Mouse (Mus musculus) intestine, embryonic 15.5 days (tissue): ENCODE measurements at regions not wholly inside any gene's neighbourhood (a gene's known extent, or its start where the extent isn't known, plus 50 kb on each side); places are given as distances from the start of the nearest gene placed in this dataset.

ENCODE experiments used
- ATAC-seq: fragments of 200-750 bp; cut with Nextera tagmentation; 2 replicates; pipeline ENCODE4 v1.8.0; 2017; ENCODE audit warnings: moderate TSS enrichment, moderate library complexity
- H3K27ac ChIP-seq: fragments of 300-500 bp; sonication (generic); 2 replicates; pipeline ENCODE4 v1.5.1; 2015; ENCODE audit warnings: mild to moderate bottlenecking, inconsistent platforms
- H3K27me3 ChIP-seq: fragments of 300-500 bp; sonication (generic); replicated peaks from 2 replicates; pipeline ENCODE4 v1.6.1; 2015; ENCODE audit warnings: inconsistent platforms
- H3K36me3 ChIP-seq: fragments of 300-500 bp; sonication (generic); 2 replicates; pipeline ENCODE4 v1.6.1; 2015; ENCODE audit warnings: inconsistent platforms
- H3K4me1 ChIP-seq: fragments of 300-500 bp; sonication (generic); replicated peaks from 2 replicates; pipeline ENCODE4 v1.6.1; 2015; ENCODE audit warnings: inconsistent platforms
- H3K4me2 ChIP-seq: fragments of 300-500 bp; sonication (generic); replicated peaks from 2 replicates; pipeline ENCODE4 v1.6.1; 2015; ENCODE audit warnings: mild to moderate bottlenecking, inconsistent platforms
- H3K4me3 ChIP-seq: fragments of 300-500 bp; sonication (generic); replicated peaks from 2 replicates; pipeline ENCODE4 v1.5.1; 2015; ENCODE audit warnings: inconsistent platforms
- H3K9ac ChIP-seq: fragments of 300-500 bp; sonication (generic); 2 replicates; pipeline ENCODE4 v1.6.1; 2015; ENCODE audit warnings: inconsistent platforms
- H3K9me3 ChIP-seq: fragments of 300-500 bp; sonication (generic); 2 replicates; pipeline ENCODE4 v1.6.1; 2016; ENCODE audit warnings: inconsistent platforms
- WGBS: fragments of 180-500 bp; shearing (Covaris S2); methylation state at CpG from one replicate; pipeline ENCODE4 v1.1.7; 2015; 5-methylcytosine and 5-hydroxymethylcytosine counted together

GRCm38 (mm10) chr8:126683950-126684349, 90.2 kb upstream of the Irf2bp2 start:
- Histone ChIP-seq H3K9ac (no peak overlapping the region), H3K9me3 (no peaks in the 10 kb centered on the region), H3K36me3 (no peaks in the 10 kb centered on the region), H3K27ac (no peak overlapping the region), H3K4me3 (no peak overlapping the region), H3K4me1 (no peaks in the 10 kb centered on the region), H3K27me3 (no peaks in the 10 kb centered on the region), H3K4me2 (no peak overlapping the region)
- WGBS, result 70% methylated on average over 4 of the region's 4 CpGs
- no peak for ATAC-seq

GRCm38 (mm10) chr8:126683555-126683947, 89.8 kb upstream of the Irf2bp2 start:
- Histone ChIP-seq H3K27ac (no peak overlapping the region), H3K4me2 (no peak overlapping the region), H3K4me1 (no peaks in the 10 kb centered on the region), H3K9me3 (no peaks in the 10 kb centered on the region), H3K27me3 (no peaks in the 10 kb centered on the region), H3K4me3 (no peak overlapping the region), H3K9ac (no peak overlapping the region), H3K36me3 (no peaks in the 10 kb centered on the region)
- WGBS, result 83% methylated on average over 2 of the region's 2 CpGs
- ATAC-seq, result no peak

DNA sequence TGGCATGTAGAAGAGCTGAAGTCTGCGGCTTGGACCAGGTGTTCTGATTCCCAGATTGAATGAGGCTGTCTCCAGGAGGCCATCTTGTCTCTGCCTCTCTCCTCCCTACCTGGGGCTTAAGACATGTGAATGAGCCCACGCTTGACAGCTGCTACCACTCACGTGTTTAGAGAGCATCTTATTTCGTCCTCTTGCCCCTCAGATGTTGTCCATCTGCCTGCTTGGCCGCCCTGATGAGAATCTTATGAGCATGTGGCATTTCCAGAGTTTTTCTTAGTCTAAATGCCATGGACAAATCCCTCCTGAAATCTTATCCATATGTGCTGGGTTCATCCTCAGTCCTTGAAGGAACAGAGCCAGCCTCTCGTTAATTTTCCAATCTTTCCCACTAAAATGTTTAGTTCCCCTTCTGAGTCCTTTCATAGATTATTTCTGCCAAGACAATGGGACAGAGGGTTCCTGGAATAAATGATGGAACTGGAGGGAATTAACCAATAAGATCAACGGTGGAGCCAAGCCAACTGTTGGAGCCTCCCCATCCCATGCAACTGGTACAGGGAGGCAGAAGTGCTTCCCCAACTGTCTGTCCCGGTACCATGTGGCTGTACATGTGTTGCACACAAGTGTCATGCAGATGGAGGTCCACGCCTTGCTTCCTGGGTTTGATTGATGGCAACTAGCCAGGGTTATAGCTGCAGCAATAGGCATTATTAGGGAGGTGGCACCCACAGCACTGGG, 89.2 kb upstream of the Irf2bp2 start:
- H3K9me3 ChIP-seq, result no peaks in the 10 kb centered on the region
- ATAC-seq, result no peak
- H3K9ac ChIP-seq, result no peak overlapping the region
- H3K4me2 ChIP-seq, result no peak overlapping the region
- H3K4me3 ChIP-seq, result no peak overlapping the region
- H3K27me3 ChIP-seq, result no peaks in the 10 kb centered on the region
- no peaks in the 10 kb centered on the region for H3K36me3 ChIP-seq
- no peak overlapping the region for H3K27ac ChIP-seq
- no peaks in the 10 kb centered on the region for H3K4me1 ChIP-seq
- 85% methylated on average over 9 of the region's 9 CpGs for WGBS

DNA sequence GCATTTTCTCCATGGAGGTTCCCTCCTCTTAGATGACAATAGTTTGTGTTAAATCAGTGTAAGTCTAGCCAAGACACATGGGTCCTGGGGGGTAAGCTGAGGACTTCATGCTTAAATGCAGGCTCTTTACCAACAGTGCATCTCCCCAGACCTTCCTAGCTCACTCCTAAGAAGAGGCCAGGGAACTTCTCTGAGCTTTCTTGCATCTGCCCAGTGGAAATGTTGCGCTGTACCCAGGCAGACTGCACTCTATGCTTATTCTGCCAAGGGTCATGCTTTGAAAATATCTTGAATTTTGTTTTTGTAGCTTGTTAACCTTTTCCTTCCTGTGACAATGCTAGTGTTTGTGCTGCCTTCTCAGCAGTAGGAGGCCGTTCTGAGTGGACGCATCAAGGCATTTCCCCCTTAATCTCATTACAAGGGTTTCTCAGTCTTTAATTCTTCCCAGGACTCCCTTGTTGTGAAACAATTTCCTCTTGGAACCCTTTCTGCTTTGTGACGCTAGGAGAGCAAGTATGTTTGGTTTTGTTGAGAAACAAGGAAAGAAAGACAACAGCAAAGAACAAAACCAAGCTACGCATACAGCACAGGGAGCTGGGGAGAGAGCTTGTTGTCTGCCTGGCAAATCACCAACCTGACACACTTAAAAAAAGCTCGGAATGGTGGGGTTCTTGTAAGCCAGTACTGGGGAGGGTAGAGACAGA, 88.3 kb upstream of the Irf2bp2 start:
- Histone ChIP-seq H3K9ac (no peak overlapping the region), H3K4me3 (no peak overlapping the region), H3K4me2 (no peak overlapping the region), H3K9me3 (no peaks in the 10 kb centered on the region), H3K4me1 (no peaks in the 10 kb centered on the region), H3K36me3 (no peaks in the 10 kb centered on the region), H3K27me3 (no peaks in the 10 kb centered on the region), H3K27ac (no peak overlapping the region)
- ATAC-seq, result no peak
- WGBS, result 65% methylated on average over 6 of the region's 6 CpGs

DNA sequence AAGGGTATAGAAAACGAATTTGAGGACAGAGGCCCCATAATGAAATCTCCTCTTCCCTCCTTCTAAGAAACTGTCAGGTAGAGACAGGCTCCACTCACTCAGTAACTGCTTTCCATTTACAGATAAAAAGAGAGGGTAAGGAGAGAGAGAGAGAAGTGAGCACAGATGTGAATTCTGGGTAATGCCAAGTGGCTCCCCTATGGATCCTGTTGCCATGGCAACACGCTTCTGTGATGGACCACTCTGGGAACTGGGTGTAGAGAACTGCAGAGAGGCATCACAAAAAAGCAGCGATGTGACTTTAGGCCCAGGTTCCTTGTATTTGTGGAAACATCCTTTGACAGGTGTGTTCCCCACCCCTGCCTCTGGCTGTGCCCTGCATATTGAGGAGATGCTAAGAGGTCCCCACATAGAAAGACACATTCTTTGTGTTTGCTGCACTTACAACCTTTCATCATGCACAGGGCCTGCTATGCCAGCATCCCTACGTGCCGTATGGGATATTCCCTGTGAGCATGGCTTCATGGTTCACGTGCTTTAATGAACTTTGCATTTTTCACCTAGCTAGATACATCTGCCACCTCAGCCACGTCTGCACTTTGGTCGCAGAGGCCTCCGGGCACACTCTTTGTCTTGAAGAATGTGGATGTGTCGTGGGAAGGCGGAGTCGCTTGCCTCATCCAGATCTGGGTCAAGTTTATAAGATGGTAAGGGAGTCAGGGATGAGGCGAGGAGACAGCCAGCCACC, 84.4 kb upstream of the Irf2bp2 start:
- Histone ChIP-seq H3K4me1 (no peaks in the 10 kb centered on the region), H3K27me3 (no peaks in the 10 kb centered on the region), H3K9ac (no peak overlapping the region), H3K4me2 (no peak overlapping the region), H3K9me3 (no peaks in the 10 kb centered on the region), H3K4me3 (no peak overlapping the region), H3K27ac (no peak overlapping the region), H3K36me3 (no peaks in the 10 kb centered on the region)
- whole genome bisulfite sequencing, result 76% methylated on average over 13 of the region's 13 CpGs
- peak; percentile 68 for ATAC-seq

- no peaks in the 10 kb centered on the region for H3K4me1 ChIP-seq
- H3K27ac ChIP-seq, result no peak overlapping the region
- no peaks in the 10 kb centered on the region for H3K27me3 ChIP-seq
- no peak for ATAC-seq
- 86% methylated on average over 2 of the region's 2 CpGs for WGBS
- H3K4me3 ChIP-seq, result no peak overlapping the region
- no peak overlapping the region for H3K9ac ChIP-seq
- H3K36me3 ChIP-seq, result no peaks in the 10 kb centered on the region
- no peak overlapping the region for H3K4me2 ChIP-seq
- no peaks in the 10 kb centered on the region for H3K9me3 ChIP-seq
Observed at GRCm38 (mm10) chr8:126675153-126675552, 81.4 kb upstream of the Irf2bp2 start.

- ATAC-seq, result no peak
- no peaks in the 10 kb centered on the region for H3K36me3 ChIP-seq
- no peak overlapping the region for H3K27ac ChIP-seq
- H3K4me3 ChIP-seq, result no peak overlapping the region
- no peak overlapping the region for H3K4me2 ChIP-seq
- peaks cover 13% of the 10 kb centered on the region for H3K4me1 ChIP-seq
- 60% methylated on average over 9 of the region's 9 CpGs for WGBS
- H3K9ac ChIP-seq, result no peak overlapping the region
- no peaks in the 10 kb centered on the region for H3K27me3 ChIP-seq
- no peaks in the 10 kb centered on the region for H3K9me3 ChIP-seq
Observed at GRCm38 (mm10) chr8:126673038-126673740, 79.4 kb upstream of the Irf2bp2 start.

DNA sequence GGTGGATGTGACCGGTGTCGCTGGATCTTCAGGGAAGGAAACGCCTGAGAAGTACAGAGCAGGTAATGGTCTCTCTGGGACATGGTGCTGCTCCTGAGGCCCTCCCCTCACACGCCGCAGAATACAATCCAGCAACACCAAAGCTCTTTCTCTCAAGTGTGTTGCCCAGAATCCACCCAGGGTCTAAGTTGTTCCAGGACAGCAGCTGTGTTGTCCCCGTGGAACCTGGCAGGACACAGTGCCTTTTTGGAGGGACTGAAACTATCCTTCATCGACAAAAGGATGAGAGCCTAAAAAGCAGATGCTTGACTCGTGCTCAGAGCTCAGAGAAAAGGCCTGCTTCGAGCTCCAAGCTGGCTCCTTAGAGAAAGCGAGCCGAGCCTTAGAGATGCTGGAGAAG, 77.8 kb upstream of the Irf2bp2 start:
- ATAC-seq, result no peak
- WGBS, result 91% methylated on average over 11 of the region's 11 CpGs
- Histone ChIP-seq H3K4me1 (peaks cover 28% of the 10 kb centered on the region), H3K27me3 (no peaks in the 10 kb centered on the region), H3K27ac (no peak overlapping the region), H3K9ac (no peak overlapping the region), H3K4me2 (no peak overlapping the region), H3K36me3 (no peaks in the 10 kb centered on the region), H3K9me3 (no peaks in the 10 kb centered on the region), H3K4me3 (no peak overlapping the region)

DNA sequence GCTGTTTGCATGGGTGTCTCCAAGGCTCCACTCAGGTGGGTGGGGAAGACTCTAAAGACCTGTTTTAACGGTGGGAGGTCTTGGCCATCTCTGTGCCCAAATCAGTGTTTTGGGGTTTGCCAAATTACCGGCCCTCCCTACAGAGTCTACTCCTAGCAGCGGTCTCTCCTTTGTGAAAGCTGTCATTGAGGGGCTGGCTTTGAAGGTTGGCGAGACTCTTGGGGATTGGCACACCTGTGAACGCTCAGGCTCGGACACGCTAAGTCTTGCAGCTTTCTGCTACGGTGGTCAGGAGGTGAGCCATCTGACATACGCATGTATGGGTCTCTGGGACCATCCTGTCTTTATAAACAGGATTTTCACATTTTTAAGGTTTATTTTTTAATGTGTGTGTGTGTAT, 76.1 kb upstream of the Irf2bp2 start:
- 92% methylated on average over 9 of the region's 9 CpGs for WGBS
- no peak overlapping the region for H3K9ac ChIP-seq
- no peak overlapping the region for H3K27ac ChIP-seq

GRCm38 (mm10) chr8:126669154-126669553, 75.4 kb upstream of the Irf2bp2 start:
- Histone ChIP-seq H3K4me2 (no peak overlapping the region), H3K9me3 (no peaks in the 10 kb centered on the region), H3K9ac (no peak overlapping the region), H3K4me1 (peaks cover 43% of the 10 kb centered on the region), H3K4me3 (no peak overlapping the region), H3K27me3 (no peaks in the 10 kb centered on the region), H3K36me3 (no peaks in the 10 kb centered on the region), H3K27ac (no peak overlapping the region)
- ATAC-seq, result no peak
- 69% methylated on average over 6 of the region's 6 CpGs for WGBS

More for the DNA sequence above, 76.1 kb upstream of the Irf2bp2 start:
- H3K4me2 ChIP-seq, result no peak overlapping the region
- no peak for ATAC-seq
- no peaks in the 10 kb centered on the region for H3K36me3 ChIP-seq
- peaks cover 37% of the 10 kb centered on the region for H3K4me1 ChIP-seq
- no peaks in the 10 kb centered on the region for H3K9me3 ChIP-seq
- H3K4me3 ChIP-seq, result no peak overlapping the region
- H3K27me3 ChIP-seq, result no peaks in the 10 kb centered on the region

DNA sequence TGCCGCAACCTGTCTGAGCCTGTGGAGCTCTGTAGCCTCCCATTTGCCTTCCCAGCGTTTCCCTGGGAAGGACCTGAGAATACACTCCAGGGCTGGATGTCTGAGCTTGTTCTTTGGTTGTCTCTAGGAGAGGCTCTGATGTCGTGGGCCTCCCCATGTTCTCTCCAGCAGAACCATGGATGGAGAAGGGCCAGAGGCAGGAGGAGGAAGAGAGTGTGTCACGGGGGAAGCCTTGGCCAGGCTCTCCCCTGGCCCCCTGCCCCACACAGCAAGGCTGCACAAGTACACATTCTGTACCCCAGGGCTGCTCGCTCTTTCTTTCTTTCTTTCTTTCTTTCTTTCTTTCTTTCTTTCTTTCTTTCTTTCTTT, 74.9 kb upstream of the Irf2bp2 start:
- Histone ChIP-seq H3K27me3 (no peaks in the 10 kb centered on the region), H3K9ac (peak overlapping the region; percentile 15; the same call in 1 of the 2 replicates), H3K36me3 (no peaks in the 10 kb centered on the region), H3K27ac (peak overlapping the region; percentile 98), H3K4me3 (no peak overlapping the region), H3K9me3 (no peaks in the 10 kb centered on the region), H3K4me2 (no peak overlapping the region), H3K4me1 (peaks cover 48% of the 10 kb centered on the region)
- WGBS, result 65% methylated on average over 5 of the region's 5 CpGs
- no peak for ATAC-seq
